Mouse (Mus musculus): Measurements from ENCODE around the gene Dnaja4.

DNA sequence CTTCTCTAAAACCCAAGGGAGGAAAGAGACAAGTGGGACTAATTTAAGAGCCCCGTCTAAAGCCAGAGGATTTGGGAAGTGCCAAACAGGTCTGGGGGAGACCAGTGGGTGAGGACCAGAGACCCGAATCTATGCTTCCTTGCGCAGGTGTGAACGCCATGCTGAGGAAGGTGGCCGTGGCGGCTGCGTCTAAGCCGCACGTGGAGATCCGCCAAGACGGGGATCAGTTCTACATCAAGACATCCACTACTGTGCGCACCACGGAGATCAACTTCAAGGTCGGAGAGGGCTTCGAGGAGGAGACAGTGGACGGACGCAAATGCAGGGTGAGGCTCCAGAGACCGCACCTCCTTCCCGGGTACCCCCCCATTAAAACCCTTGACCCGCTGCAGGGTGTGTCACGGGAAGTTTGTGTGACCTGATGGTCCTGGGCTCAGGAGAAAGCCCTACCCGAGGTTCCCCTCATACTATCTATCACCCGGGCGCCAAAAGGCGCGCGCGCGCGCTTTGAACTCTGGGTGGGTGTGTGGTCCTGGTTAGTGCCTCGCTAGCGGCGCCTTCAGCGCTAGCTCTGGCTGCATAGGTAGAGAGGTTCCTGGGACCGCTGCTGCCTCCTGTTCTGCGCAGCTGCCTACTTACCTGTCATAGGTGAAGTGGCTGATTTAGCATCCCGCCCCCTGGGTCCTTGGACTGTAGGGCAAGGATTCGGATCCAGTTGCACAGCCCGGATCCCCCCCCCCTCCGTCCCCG, 66.8 kb downstream of the Dnaja4 start:
- no peak for TF ChIP-seq EP300 (IDR thresholded peaks at IDR 0.05; ENCODE audit: low read depth)
- no peak for TF ChIP-seq CTCF (IDR thresholded peaks at IDR 0.05; ENCODE audit: low read depth)

Measured in liver, postnatal 0 days (tissue).